ENCODE assay signal across 22 mouse cellular contexts in the genomic region with DNA sequence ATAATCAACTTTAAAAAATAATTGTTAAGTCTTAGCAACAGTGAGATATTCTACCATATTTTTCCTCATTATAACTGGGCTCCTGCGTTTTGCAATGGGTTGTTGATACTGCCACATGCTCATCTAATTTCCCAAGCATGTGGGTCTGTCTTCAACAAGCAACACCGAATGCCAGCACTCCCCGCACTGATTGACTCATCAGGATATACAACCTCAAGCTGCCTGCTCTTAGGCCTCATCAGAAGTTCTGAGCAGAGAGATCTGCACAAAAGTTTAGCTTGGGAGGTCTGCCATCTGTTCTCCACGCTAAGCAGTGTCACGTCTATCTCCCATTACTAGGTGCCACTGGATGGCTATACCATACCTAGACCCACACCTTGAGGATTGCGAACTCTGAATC.
DNase-seq lines count a peak whose midpoint lies in the region; ATAC-seq and TF ChIP-seq lines count a peak whose summit lies in the region.
"Had no signal": no experiment of that assay in that cellular context is flagged by ENCODE, and none has a peak within 500 bp of the region (broad histone marks: within the 10 kb centered on the region; RNA-seq: fewer than 3 reads in every experiment).

No protein-coding gene starts in this region.

- H3K9me3 ChIP-seq in hindbrain, embryonic 13.5 days, result no peaks in the 10 kb centered on the region
- no peaks in the 10 kb centered on the region for H3K9me3 ChIP-seq in kidney, embryonic 14.5 days (ENCODE audit: control insufficient read depth, low read length)
- H3K9me3 ChIP-seq: embryonic facial prominence, embryonic 12.5 days; embryonic facial prominence, embryonic 15.5 days; hindbrain, embryonic 10.5 days had no signal

- H3K9ac ChIP-seq in hindbrain, embryonic 13.5 days, result no peak overlapping the region
- H3K9ac ChIP-seq in kidney, embryonic 14.5 days (ENCODE audit: low read depth, low read length), result no peak overlapping the region
- H3K9ac ChIP-seq: embryonic facial prominence, embryonic 12.5 days; embryonic facial prominence, embryonic 15.5 days; hindbrain, embryonic 14.5 days had no signal

- no peaks in the 10 kb centered on the region for H3K36me3 ChIP-seq in hindbrain, embryonic 13.5 days
- H3K36me3 ChIP-seq in kidney, embryonic 14.5 days (ENCODE audit: control insufficient read depth, insufficient read depth, low read length), result no peaks in the 10 kb centered on the region
- H3K36me3 ChIP-seq: embryonic facial prominence, embryonic 12.5 days; embryonic facial prominence, embryonic 15.5 days; hindbrain, embryonic 10.5 days had no signal

- no peak overlapping the region for H3K4me3 ChIP-seq in layer of hippocampus, adult 2 months
- no peak overlapping the region for H3K4me3 ChIP-seq in hindbrain, embryonic 13.5 days
- H3K4me3 ChIP-seq in kidney, embryonic 14.5 days (ENCODE audit: low read length), result no peak overlapping the region
- H3K4me3 ChIP-seq: embryonic facial prominence, embryonic 12.5 days; embryonic facial prominence, embryonic 15.5 days; hindbrain, embryonic 10.5 days had no signal

- WGBS in hindbrain, embryonic 13.5 days, result 91% methylated on average over 6 of the region's 6 CpGs
- WGBS in kidney, embryonic 14.5 days, result 90% methylated on average over 6 of the region's 6 CpGs

- H3K27ac ChIP-seq in layer of hippocampus, adult 2 months, result peak overlapping the region; percentile 56; the same call in 1 of the 2 replicates
- H3K27ac ChIP-seq in hindbrain, embryonic 13.5 days, result no peak overlapping the region
- H3K27ac ChIP-seq in kidney, embryonic 14.5 days (ENCODE audit: low read depth, low read length), result no peak overlapping the region
- H3K27ac ChIP-seq: embryonic facial prominence, embryonic 12.5 days; embryonic facial prominence, embryonic 15.5 days; hindbrain, embryonic 10.5 days; hindbrain, embryonic 14.5 days; hindbrain, postnatal 0 days had no signal

- H3K27me3 ChIP-seq in hindbrain, embryonic 13.5 days, result no peaks in the 10 kb centered on the region
- H3K27me3 ChIP-seq in kidney, embryonic 14.5 days (ENCODE audit: control insufficient read depth, insufficient read depth, low read length), result no peaks in the 10 kb centered on the region
- H3K27me3 ChIP-seq: embryonic facial prominence, embryonic 12.5 days; embryonic facial prominence, embryonic 15.5 days had no signal

- DNase-seq in layer of hippocampus, adult 11-12 months (ENCODE audit: low spot score), result peak; percentile 49
- no peak for DNase-seq in layer of hippocampus, adult 9-10 months (ENCODE audit: low spot score)
- DNase-seq in layer of hippocampus, adult 2 months (ENCODE audit: low spot score in 2 of 2), result peak; percentile 51 to 76
- DNase-seq in layer of hippocampus, adult 9-11 months, result peak; percentile 86
- DNase-seq: adrenal gland, adult 8-10 months; adrenal gland, postnatal 25 days; cerebellum, adult 2 months; cerebellum, adult 9-11 months; cerebellum, postnatal 25 days; gastrocnemius, postnatal 10 days; gastrocnemius, postnatal 36 days had no signal

- ATAC-seq in hindbrain, embryonic 13.5 days (ENCODE audit: low FRiP score), result no peak
- no peak for ATAC-seq in kidney, embryonic 14.5 days (ENCODE audit: low FRiP score, low TSS enrichment)
- ATAC-seq: CD4-positive, CD25-positive, alpha-beta regulatory T cell, adult 4 months; forebrain, embryonic 16.5 days; hindbrain, postnatal 0 days; inflammation-experienced regulatory T-cells, adult 6 months had no signal

- H3K4me2 ChIP-seq in hindbrain, embryonic 13.5 days, result no peak overlapping the region
- H3K4me2 ChIP-seq in kidney, embryonic 14.5 days (replicated peaks; ENCODE audit: low read depth, low read length), result no peak overlapping the region
- H3K4me2 ChIP-seq: embryonic facial prominence, embryonic 12.5 days; embryonic facial prominence, embryonic 15.5 days; heart, embryonic 11.5 days; hindbrain, embryonic 14.5 days had no signal

- TF ChIP-seq CTCF in layer of hippocampus, adult 2 months (conservative IDR thresholded peaks at IDR 0.05), result no peak

- H3K4me1 ChIP-seq in hindbrain, embryonic 13.5 days (replicated peaks), result peaks cover 14% of the 10 kb centered on the region
- H3K4me1 ChIP-seq in kidney, embryonic 14.5 days (ENCODE audit: control insufficient read depth, insufficient read depth, low read length), result no peaks in the 10 kb centered on the region
